Mouse (Mus musculus) embryonic facial prominence, embryonic 10.5 days (tissue): ENCODE results near the gene Krba1. TPM values are rescaled to one million over a fixed set of nuclear protein-coding genes. Genes with fewer than 3 reads are reported as not detected.

Experiments used
- DNase-seq: peaks from one replicate; pipeline ENCODE4 v3.0.0-alpha.2; 2017; ENCODE audit warnings: low spot score
- H3K27ac ChIP-seq: fragments of 300-500 bp; sonication (generic); replicated peaks from 2 replicates; pipeline ENCODE4 v1.5.1; 2016; ENCODE audit warnings: mild to moderate bottlenecking
- H3K27me3 ChIP-seq: fragments of 300-500 bp; sonication (generic); replicated peaks from 2 replicates; pipeline ENCODE4 v1.6.1; 2016; ENCODE audit warnings: low read depth, mild to moderate bottlenecking; ENCODE audit not compliant: poor library complexity, severe bottlenecking
- H3K36me3 ChIP-seq: fragments of 300-500 bp; sonication (generic); replicated peaks from 2 replicates; pipeline ENCODE4 v1.6.1; 2016; ENCODE audit warnings: mild to moderate bottlenecking, moderate library complexity
- H3K4me1 ChIP-seq: fragments of 300-500 bp; sonication (generic); 2 replicates; pipeline ENCODE4 v1.6.1; 2016
- H3K4me3 ChIP-seq: fragments of 300-500 bp; sonication (generic); 2 replicates; pipeline ENCODE4 v1.5.1; 2016; ENCODE audit warnings: mild to moderate bottlenecking, moderate library complexity
- H3K9me3 ChIP-seq: fragments of 300-500 bp; sonication (generic); 2 replicates; pipeline ENCODE4 v1.6.1; 2016; ENCODE audit warnings: mild to moderate bottlenecking
- WGBS: fragments of 180-500 bp; shearing (Covaris S2); methylation state at CpG from one replicate; pipeline ENCODE4 v1.1.7; 2016; 5-methylcytosine and 5-hydroxymethylcytosine counted together
- polyA plus RNA-seq: library from polyadenylated mRNA; unstranded; fragments of >200 nt; fragmentation: Nextera tagmentation; extraction: Ambion mirVana; gene quantifications from 2 replicates; pipeline ENCODE4 v1.2.1, GENCODE M21; 2016

Krba1 gene
- polyA plus RNA-seq, 1 experiment from 2014 or later = 25.4 TPM

GRCm38 (mm10) chr6:48432893-48433816 is 37.8 kb downstream of the Krba1 start:
- no peaks in the 10 kb centered on the region for H3K9me3 ChIP-seq
- peaks cover 27% of the 10 kb centered on the region for H3K27me3 ChIP-seq
- H3K36me3 ChIP-seq = peaks cover 17% of the 10 kb centered on the region
- WGBS = 66% methylated on average over 12 of the region's 12 CpGs
- DNase-seq = peak; percentile 30
- no peak overlapping the region for H3K4me3 ChIP-seq
- H3K27ac ChIP-seq = no peak overlapping the region
- H3K4me1 ChIP-seq = peaks cover 26% of the 10 kb centered on the region

GRCm38 (mm10) chr6:48434651-48435050 is 39.3 kb downstream of the Krba1 start:
- Histone ChIP-seq H3K4me3 (no peak overlapping the region), H3K27me3 (peaks cover 42% of the 10 kb centered on the region), H3K36me3 (peaks cover 32% of the 10 kb centered on the region), H3K4me1 (peaks cover 41% of the 10 kb centered on the region), H3K9me3 (no peaks in the 10 kb centered on the region), H3K27ac (no peak overlapping the region)
- 67% methylated on average over 6 of the region's 6 CpGs for WGBS
- DNase-seq = no peak

DNA sequence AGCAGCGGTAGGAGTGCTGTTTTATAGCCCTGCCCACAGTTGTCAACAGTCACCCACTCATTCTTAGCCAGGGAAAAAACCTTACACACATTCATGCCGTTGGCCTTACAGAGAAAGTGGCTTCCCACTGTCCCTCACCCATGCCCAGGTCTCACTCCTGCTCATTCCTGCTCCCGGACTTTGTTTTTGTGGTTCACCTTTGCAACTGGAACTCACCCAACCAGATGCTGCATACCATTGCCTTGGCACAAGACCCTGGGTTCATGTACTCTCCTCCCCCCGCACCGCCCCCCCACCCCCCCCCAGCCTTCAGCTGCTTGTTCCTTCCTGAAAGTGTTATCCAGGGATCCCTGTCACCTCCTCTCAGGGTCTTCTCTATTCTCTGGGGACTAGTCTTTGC is 39.7 kb downstream of the Krba1 start:
- H3K27me3 ChIP-seq = peaks cover 46% of the 10 kb centered on the region
- DNase-seq = no peak

GRCm38 (mm10) chr6:48435706-48436349 is 40.4 kb downstream of the Krba1 start:
- Histone ChIP-seq H3K27me3 (peaks cover 52% of the 10 kb centered on the region), H3K4me1 (peaks cover 52% of the 10 kb centered on the region), H3K36me3 (peaks cover 40% of the 10 kb centered on the region), H3K9me3 (no peaks in the 10 kb centered on the region), H3K4me3 (no peak overlapping the region), H3K27ac (no peak overlapping the region)
- DNase-seq = no peak
- WGBS = 86% methylated on average over 5 of the region's 5 CpGs

More for the DNA sequence above, 39.7 kb downstream of the Krba1 start:
- Histone ChIP-seq H3K4me3 (no peak overlapping the region), H3K9me3 (no peaks in the 10 kb centered on the region), H3K36me3 (peaks cover 36% of the 10 kb centered on the region), H3K4me1 (peaks cover 45% of the 10 kb centered on the region), H3K27ac (no peak overlapping the region)
- WGBS = 61% methylated on average over 5 of the region's 5 CpGs

GRCm38 (mm10) chr6:48437679-48438376 is 42.4 kb downstream of the Krba1 start:
- H3K4me1 ChIP-seq = peaks cover 58% of the 10 kb centered on the region

DNA sequence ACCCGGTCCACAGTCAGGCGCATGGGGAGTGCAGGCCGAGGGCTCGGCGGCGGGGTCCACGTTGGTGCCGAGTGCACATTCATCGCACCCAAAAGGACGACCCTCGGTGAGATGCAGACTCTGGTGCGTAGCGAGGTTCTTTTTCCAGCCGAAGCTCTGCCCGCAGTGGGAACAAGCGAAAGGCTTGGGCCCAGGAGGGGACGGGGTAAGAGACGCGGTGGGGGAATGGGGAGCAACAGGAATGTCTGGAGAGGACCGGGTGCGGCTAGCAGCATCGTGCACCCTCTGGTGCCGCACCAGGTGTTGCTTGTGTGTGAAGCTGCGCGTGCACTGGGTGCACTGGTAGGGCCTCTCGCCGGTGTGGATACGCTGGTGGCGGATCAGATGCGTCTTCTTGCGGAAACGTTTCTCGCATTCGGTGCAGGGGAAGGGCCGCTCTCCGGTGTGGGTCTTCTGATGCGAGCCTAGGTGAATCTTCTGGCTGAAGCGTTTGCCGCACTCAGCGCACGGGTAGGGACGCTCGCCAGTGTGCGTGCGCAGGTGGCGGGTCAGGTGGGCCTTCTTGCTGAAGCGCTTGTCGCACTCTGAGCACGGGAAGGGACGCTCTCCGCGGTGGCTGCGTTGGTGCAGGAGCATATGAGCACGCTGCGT is 43.2 kb downstream of the Krba1 start:
- Histone ChIP-seq H3K4me1 (peaks cover 57% of the 10 kb centered on the region), H3K27ac (peak overlapping the region; percentile 46; the same call in 1 of the 2 replicates)
- WGBS = 10% methylated on average over 55 of the region's 55 CpGs

More at GRCm38 (mm10) chr6:48437679-48438376, 42.4 kb downstream of the Krba1 start:
- Histone ChIP-seq H3K27ac (peak overlapping the region; percentile 46; the same call in 1 of the 2 replicates), H3K36me3 (peaks cover 58% of the 10 kb centered on the region), H3K9me3 (no peaks in the 10 kb centered on the region; the same call in 1 of the 2 replicates), H3K4me3 (peak overlapping the region; percentile 46), H3K27me3 (peaks cover 56% of the 10 kb centered on the region)
- DNase-seq = peak; percentile 43
- WGBS = 22% methylated on average over 35 of the region's 35 CpGs

GRCm38 (mm10) chr6:48439654-48440053 is 44.3 kb downstream of the Krba1 start:
- Histone ChIP-seq H3K4me1 (peaks cover 60% of the 10 kb centered on the region), H3K27ac (peak overlapping the region; percentile 62)

More for the DNA sequence above, 43.2 kb downstream of the Krba1 start:
- Histone ChIP-seq H3K36me3 (peaks cover 58% of the 10 kb centered on the region), H3K9me3 (no peaks in the 10 kb centered on the region; the same call in 1 of the 2 replicates), H3K4me3 (peak overlapping the region; percentile 46), H3K27me3 (peaks cover 56% of the 10 kb centered on the region)
- DNase-seq = no peak

GRCm38 (mm10) chr6:48440306-48441014 is 45.1 kb downstream of the Krba1 start:
- H3K4me1 ChIP-seq = peaks cover 58% of the 10 kb centered on the region
- no peaks in the 10 kb centered on the region; the same call in 1 of the 2 replicates for H3K9me3 ChIP-seq
- H3K27me3 ChIP-seq = peaks cover 55% of the 10 kb centered on the region
- WGBS = 33% methylated on average over 14 of the region's 14 CpGs
- DNase-seq = peak; percentile 44
- peak overlapping the region; percentile 62 for H3K27ac ChIP-seq
- H3K4me3 ChIP-seq = peak overlapping the region; percentile 30; the same call in 1 of the 2 replicates
- peaks cover 58% of the 10 kb centered on the region for H3K36me3 ChIP-seq

More at GRCm38 (mm10) chr6:48439654-48440053, 44.3 kb downstream of the Krba1 start:
- Histone ChIP-seq H3K27me3 (peaks cover 56% of the 10 kb centered on the region), H3K4me3 (peak overlapping the region; percentile 46), H3K36me3 (peaks cover 58% of the 10 kb centered on the region), H3K9me3 (no peaks in the 10 kb centered on the region; the same call in 1 of the 2 replicates)
- DNase-seq = no peak

DNA sequence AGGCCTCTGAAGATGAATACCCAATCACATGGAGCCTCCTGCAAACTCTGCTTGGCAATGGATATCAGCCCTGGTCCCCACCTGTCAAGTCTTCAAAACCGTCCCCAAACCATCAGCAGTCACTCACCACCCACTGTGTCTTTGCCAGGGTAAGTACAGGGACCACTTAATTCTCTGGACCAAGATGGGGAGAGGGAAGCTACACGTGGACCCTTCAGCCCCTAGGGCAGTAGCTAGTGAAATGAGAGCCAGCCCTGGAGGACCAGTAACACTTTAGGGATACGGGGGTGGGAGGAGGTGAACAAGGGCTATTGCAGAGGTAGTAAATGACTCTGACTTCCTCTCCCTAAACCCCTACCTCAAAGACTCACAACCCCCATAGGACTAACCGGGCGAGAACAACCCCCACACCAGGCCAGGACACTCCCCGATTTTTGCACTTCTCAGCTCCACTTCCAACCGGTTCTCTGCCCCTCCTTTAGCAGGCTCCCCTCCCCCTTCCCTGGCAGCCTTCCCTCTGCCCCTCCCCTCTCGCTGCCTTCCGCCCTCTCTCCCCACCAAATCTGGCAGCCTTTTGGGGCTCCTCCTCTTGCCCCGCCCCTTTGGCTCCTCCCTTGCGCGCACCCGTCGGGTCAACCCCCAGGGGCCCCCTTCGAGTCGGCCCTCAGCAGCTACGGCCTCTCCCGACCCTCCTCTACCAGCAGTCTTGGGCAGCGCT is 48.4 kb downstream of the Krba1 start:
- DNase-seq = no peak
- H3K27me3 ChIP-seq = peaks cover 27% of the 10 kb centered on the region
- peak overlapping the region; percentile 92 for H3K4me3 ChIP-seq
- 2% methylated on average over 18 of the region's 19 CpGs for WGBS
- H3K4me1 ChIP-seq = peaks cover 72% of the 10 kb centered on the region
- H3K36me3 ChIP-seq = peaks cover 35% of the 10 kb centered on the region
- no peaks in the 10 kb centered on the region; the same call in 1 of the 2 replicates for H3K9me3 ChIP-seq
- H3K27ac ChIP-seq = peak overlapping the region; percentile 97

DNA sequence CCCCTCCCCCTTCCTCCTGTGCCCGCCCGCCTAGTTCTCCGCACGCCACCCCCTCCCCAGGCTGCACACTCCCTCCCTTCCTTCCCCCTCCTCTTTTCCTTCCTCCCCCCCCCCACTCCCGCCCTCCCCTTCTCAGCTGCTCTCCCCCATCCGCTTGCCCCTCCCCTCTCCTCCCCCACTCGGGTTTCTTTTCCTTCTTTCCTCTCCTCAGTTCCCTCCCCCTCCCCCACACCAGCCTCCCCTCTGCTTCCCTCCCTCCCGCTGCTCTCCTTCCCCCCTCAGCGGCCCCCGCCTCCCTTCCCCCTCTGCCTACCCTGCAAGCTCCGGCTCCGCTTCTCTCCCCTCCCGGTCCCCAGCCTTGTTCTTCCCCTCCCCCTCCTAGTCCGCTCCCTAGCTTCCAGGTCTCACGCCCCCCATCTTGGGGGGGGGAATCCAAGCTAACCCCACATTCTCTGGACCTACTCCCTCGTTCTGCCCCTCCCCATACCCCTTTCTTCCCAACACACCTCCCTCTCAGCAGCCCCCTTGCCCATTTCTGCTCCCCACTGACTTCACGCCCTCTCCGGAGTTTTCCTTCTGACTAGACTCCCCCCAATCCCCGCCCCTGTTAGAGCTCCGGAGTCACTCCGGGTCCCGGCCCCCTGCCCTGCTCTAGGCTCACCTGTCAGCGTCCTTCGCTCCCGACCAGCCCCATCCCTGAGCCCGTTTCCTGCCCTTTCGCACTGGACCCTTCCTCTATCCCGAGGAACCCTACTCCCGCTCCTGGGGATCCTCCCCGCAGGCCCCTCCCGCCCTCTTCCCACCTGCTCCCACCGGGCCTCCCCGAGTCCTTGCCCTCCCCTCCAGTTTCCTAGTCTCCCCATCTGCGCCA is 49.2 kb downstream of the Krba1 start:
- H3K27me3 ChIP-seq = peaks cover 19% of the 10 kb centered on the region
- H3K4me3 ChIP-seq = peak overlapping the region; percentile 92
- peak; percentile 99 for DNase-seq
- peak overlapping the region; percentile 97 for H3K27ac ChIP-seq
- peaks cover 27% of the 10 kb centered on the region for H3K36me3 ChIP-seq
- H3K4me1 ChIP-seq = peaks cover 64% of the 10 kb centered on the region
- H3K9me3 ChIP-seq = no peaks in the 10 kb centered on the region; the same call in 1 of the 2 replicates
- 1% methylated on average over 32 of the region's 34 CpGs for WGBS
